Comparison of ENCODE assay signal across 33 mouse cellular contexts in genomic region chr6:137292421-137292820, GRCm38 (mm10). TPM values are rescaled to one million over a fixed set of nuclear protein-coding genes. Genes with fewer than 3 reads are reported as not detected.
DNase-seq lines count a peak whose midpoint lies in the region; ATAC-seq and TF ChIP-seq lines count a peak whose summit lies in the region.
"Had no signal": no experiment of that assay in that cellular context is flagged by ENCODE, and none has a peak within 500 bp of the region (broad histone marks: within the 10 kb centered on the region; RNA-seq: fewer than 3 reads in every experiment).

No protein-coding gene starts in this region.

- no peak for TF ChIP-seq POLR2A in CH12.LX (IDR thresholded peaks at IDR 0.05; ENCODE audit: low read depth, low read length)

- no peak overlapping the region for H3K27ac ChIP-seq in CH12.LX (ENCODE audit: insufficient read depth, low read depth)
- H3K27ac ChIP-seq: embryonic facial prominence, embryonic 10.5 days; embryonic facial prominence, embryonic 15.5 days; forebrain, embryonic 12.5 days; heart, embryonic 10.5 days; heart, embryonic 15.5 days; hindbrain, embryonic 13.5 days; limb, embryonic 10.5 days; limb, embryonic 15.5 days; macrophage; midbrain, embryonic 10.5 days; neural tube, embryonic 12.5 days had no signal

- ATAC-seq in megakaryocyte, adult 5-6 weeks (ENCODE audit: poor library complexity, severe bottlenecking), result peak; percentile 66
- ATAC-seq: CD4-positive, CD25-positive, alpha-beta regulatory T cell, adult 4 months; forebrain, postnatal 0 days; intestine, embryonic 16.5 days; Patski had no signal

- H3K9ac ChIP-seq in CH12.LX (ENCODE audit: insufficient read depth, low read depth), result no peak overlapping the region
- H3K9ac ChIP-seq: embryonic facial prominence, embryonic 15.5 days; forebrain, embryonic 12.5 days; forebrain, postnatal 0 days; heart, embryonic 15.5 days; hindbrain, embryonic 13.5 days; limb, embryonic 15.5 days; neural tube, embryonic 12.5 days had no signal

- H3K9me3 ChIP-seq in CH12.LX (replicated peaks; ENCODE audit: low read length), result no peaks in the 10 kb centered on the region
- H3K9me3 ChIP-seq: embryonic facial prominence, embryonic 10.5 days; embryonic facial prominence, embryonic 15.5 days; forebrain, embryonic 12.5 days; heart, embryonic 10.5 days; heart, embryonic 15.5 days; hindbrain, embryonic 13.5 days; limb, embryonic 10.5 days; limb, embryonic 15.5 days; midbrain, embryonic 10.5 days; neural tube, embryonic 12.5 days had no signal

- H3K36me3 ChIP-seq in CH12.LX (replicated peaks in 1 of 2; ENCODE audit: control insufficient read depth in 1 of 2, insufficient read depth in 1 of 2, low read length in 1 of 2), result no peaks in the 10 kb centered on the region
- H3K36me3 ChIP-seq: embryonic facial prominence, embryonic 10.5 days; embryonic facial prominence, embryonic 15.5 days; forebrain, embryonic 12.5 days; heart, embryonic 10.5 days; heart, embryonic 15.5 days; hindbrain, embryonic 13.5 days; limb, embryonic 10.5 days; limb, embryonic 15.5 days; midbrain, embryonic 10.5 days; neural tube, embryonic 12.5 days had no signal

- no peaks in the 10 kb centered on the region for H3K79me2 ChIP-seq in CH12.LX (replicated peaks; ENCODE audit: control insufficient read depth, extremely low read depth, insufficient read depth, poor library complexity, severe bottlenecking)

- H3K4me3 ChIP-seq in CH12.LX (replicated peaks in 1 of 3; ENCODE audit: low read depth in 2 of 3, low read length in 2 of 3, poor library complexity in 1 of 3), result no peak overlapping the region
- H3K4me3 ChIP-seq: embryonic facial prominence, embryonic 10.5 days; embryonic facial prominence, embryonic 15.5 days; forebrain, embryonic 12.5 days; heart, embryonic 10.5 days; heart, embryonic 15.5 days; hindbrain, embryonic 13.5 days; limb, embryonic 10.5 days; limb, embryonic 15.5 days; midbrain, embryonic 10.5 days; myocyte; neural tube, embryonic 12.5 days had no signal

- peak; percentile 9 for DNase-seq in adrenal gland, adult 8-10 months
- DNase-seq in adrenal gland, postnatal 4 days (ENCODE audit: low spot score in 2 of 2), result no peak
- peak; percentile 16 for DNase-seq in CH12.LX (ENCODE audit: extremely low read depth)
- DNase-seq in adrenal gland, postnatal 14 days, result peak; percentile 38
- DNase-seq in cerebellum, adult 18-20 months, result no peak
- no peak for DNase-seq in left cerebral cortex, adult 18-20 months (ENCODE audit: low spot score in 2 of 2)
- DNase-seq: cerebellum, adult 2 months; cerebellum, postnatal 14 days; forebrain, postnatal 0 days; gastrocnemius, postnatal 10 days; heart, postnatal 36 days; kidney, adult 9 months; kidney, postnatal 10 days; layer of hippocampus, postnatal 36 days; lung, adult 18-20 months; lung, postnatal 10 days; right cerebral cortex, adult 18-20 months had no signal

- no peak for TF ChIP-seq RAD21 in CH12.LX (IDR thresholded peaks at IDR 0.05; ENCODE audit: low read depth, low read length)

- no peak overlapping the region for H3K4me2 ChIP-seq in CH12.LX (ENCODE audit: insufficient read depth, low read depth, poor library complexity, severe bottlenecking)
- H3K4me2 ChIP-seq: embryonic facial prominence, embryonic 15.5 days; forebrain, embryonic 12.5 days; heart, embryonic 15.5 days; hindbrain, embryonic 13.5 days; limb, embryonic 15.5 days; neural tube, embryonic 12.5 days had no signal

- H3K27me3 ChIP-seq in CH12.LX (replicated peaks), result no peaks in the 10 kb centered on the region
- H3K27me3 ChIP-seq: embryonic facial prominence, embryonic 15.5 days; forebrain, embryonic 12.5 days; heart, embryonic 15.5 days; hindbrain, embryonic 13.5 days; limb, embryonic 15.5 days; neural tube, embryonic 12.5 days; Patski had no signal

- in situ Hi-C loops in CH12.LX (cut with MboI; ENCODE audit: low pct_ligation_motif_present, low pct_unique_long_range_greater_than_20kb, low sequenced_read_pairs), result no loop called here

- peaks cover 0 to 10% of the 10 kb centered on the region in 2 experiments; a peak in 2 of 4 replicates for H3K4me1 ChIP-seq in CH12.LX (ENCODE audit: control insufficient read depth in 1 of 2, insufficient read depth in 2 of 2)
- H3K4me1 ChIP-seq: heart, embryonic 10.5 days; limb, embryonic 15.5 days; midbrain, embryonic 10.5 days; neural tube, embryonic 12.5 days had no signal

- no peak for TF ChIP-seq EP300 in CH12.LX (IDR thresholded peaks at IDR 0.05; ENCODE audit: low read length)

- dilution Hi-C loops in CH12.LX (cut with MboI; ENCODE audit: extremely low pct_ligation_motif_present, extremely low pct_unique_long_range_greater_than_20kb, low sequenced_read_pairs), result no loop called here

- no peak for TF ChIP-seq CTCF in CH12.LX (conservative IDR thresholded peaks at IDR 0.05 in 1 of 2, IDR thresholded peaks at IDR 0.05 in 1 of 2; ENCODE audit: low read depth in 2 of 2, low read length in 2 of 2)

TF ChIP-seq in CH12.LX, 34 proteins besides CTCF, POLR2A, EP300 and RAD21:
- TF ChIP-seq MXI1 (IDR thresholded peaks at IDR 0.05; ENCODE audit: low read depth, low read length) (no peak), MAFK (IDR thresholded peaks at IDR 0.05; ENCODE audit: insufficient replicate concordance, low read length) (peak; percentile 87)

RNA-seq across cellular contexts. Expression of gene Ptpro, which starts 40.3 kb away (rescaled TPM):
- total RNA-seq in adrenal gland, adult 8-10 months (2022), result 1 to 10 TPM; 1.5 to 3.4 (median 2.2) TPM
- total RNA-seq in adrenal gland, postnatal 4 days (2021), result 1 to 10 TPM; 2.5 to 9.0 TPM
- not detected in 2 replicates for total RNA-seq in CH12.LX (2012; rRNA removed)
- total RNA-seq in CH12.LX (2014; rRNA removed), result 0.11 and 0.22 TPM in 2 replicates
- 0.16 and 0.23 TPM in 2 replicates for polyA plus RNA-seq in CH12.LX (2012; ENCODE audit: insufficient read length, low read depth)
- 0.96 and 2.1 TPM in 2 replicates for total RNA-seq in adrenal gland, postnatal 14 days (2021)
- 134 and 141 TPM in 2 replicates for total RNA-seq in megakaryocyte, adult 5-6 weeks (2015)
- 127 and 133 TPM in 2 replicates for total RNA-seq in megakaryocyte, adult 5-6 weeks (2017)
- 10 to 100 TPM; 25.5 to 27.5 TPM for total RNA-seq in left cerebral cortex, adult 18-20 months (2021)
- polyA plus RNA-seq: myocyte, Patski had no signal

Comparison
In these comparisons a context has a peak if more than half of its experiments do, and no peak if none do; other contexts are left out.
1. DNase-seq: peak in adrenal gland, adult 8-10 months (single experiment), CH12.LX (single experiment) and adrenal gland, postnatal 14 days (single experiment); none in adrenal gland, postnatal 4 days (0 of 2), cerebellum, adult 18-20 months (0 of 2) and left cerebral cortex, adult 18-20 months (0 of 2).
2. RNA of gene Ptpro, which starts 40.3 kb away (total RNA-seq): 127 to 141 TPM in megakaryocyte, adult 5-6 weeks; 25.5 to 27.5 TPM in left cerebral cortex, adult 18-20 months, 2.5 to 9.0 TPM in adrenal gland, postnatal 4 days, 1.5 to 3.4 TPM in adrenal gland, adult 8-10 months, 0.96 to 2.1 TPM in adrenal gland, postnatal 14 days and 0.11 to 0.22 TPM in CH12.LX; every median in the first group is over 4 times any median in the second.